In the genomic region with DNA sequence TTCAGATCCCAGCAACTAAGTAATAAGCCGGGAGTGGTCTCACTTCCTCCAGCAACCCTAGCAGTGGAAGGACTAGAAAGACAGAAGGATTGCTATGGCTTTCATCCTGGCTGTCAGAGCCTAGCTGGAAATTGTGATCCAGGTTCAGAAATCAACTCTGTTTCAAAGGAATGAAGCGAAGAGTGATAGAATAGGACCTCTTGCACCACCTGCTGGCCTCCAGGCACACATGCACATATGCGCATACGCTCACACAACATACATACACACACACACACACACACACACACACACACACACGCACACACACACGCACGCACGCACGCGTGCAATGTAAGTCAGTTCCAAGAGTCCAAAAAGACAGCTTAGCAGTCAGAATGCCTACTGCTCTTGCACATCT, we compare ENCODE assay signal across 24 mouse cellular contexts.
A peak's percentile ranks its signal among the peaks of the same experiment; 100 is the strongest.
DNase-seq lines count a peak whose midpoint lies in the region; ATAC-seq and TF ChIP-seq lines count a peak whose summit lies in the region.
"Had no signal": no experiment of that assay in that cellular context is flagged by ENCODE, and none has a peak within 500 bp of the region (broad histone marks: within the 10 kb centered on the region; RNA-seq: fewer than 3 reads in every experiment).

No protein-coding gene starts in this region.

- no peak for TF ChIP-seq EP300 in ES-Bruce4 (IDR thresholded peaks at IDR 0.05; ENCODE audit: insufficient read depth, low read depth, low read length)

- H3K27ac ChIP-seq in layer of hippocampus, adult 2 months, result no peak overlapping the region
- no peak overlapping the region for H3K27ac ChIP-seq in ES-Bruce4 (ENCODE audit: insufficient read depth, low read length)
- H3K27ac ChIP-seq in midbrain, embryonic 11.5 days (ENCODE audit: low read depth, low read length), result no peak overlapping the region
- H3K27ac ChIP-seq: embryonic facial prominence, embryonic 10.5 days; forebrain, embryonic 10.5 days; gastrocnemius, adult 2 months; hindbrain, embryonic 10.5 days; neural tube, embryonic 12.5 days had no signal

- H3K4me1 ChIP-seq in ES-Bruce4 (ENCODE audit: control insufficient read depth, insufficient read depth, low read length), result no peaks in the 10 kb centered on the region
- peaks cover 5% of the 10 kb centered on the region; the same call in 1 of the 2 replicates for H3K4me1 ChIP-seq in midbrain, embryonic 11.5 days (ENCODE audit: control insufficient read depth, insufficient read depth, low read length)
- H3K4me1 ChIP-seq: heart, embryonic 12.5 days had no signal

- 0 out of 2 replicates have a peak, but pooled peaks have one; percentile 12 for TF ChIP-seq CTCF in layer of hippocampus, adult 2 months (conservative IDR thresholded peaks at IDR 0.05)
- TF ChIP-seq CTCF in ES-Bruce4 (IDR thresholded peaks at IDR 0.05; ENCODE audit: low read depth, low read length), result peak; percentile 23

- 93% methylated on average over 10 of the region's 10 CpGs for WGBS in midbrain, embryonic 11.5 days

- H3K4me2 ChIP-seq in midbrain, embryonic 11.5 days, result no peak overlapping the region
- H3K4me2 ChIP-seq: heart, embryonic 12.5 days; neural tube, embryonic 12.5 days had no signal

- H3K36me3 ChIP-seq in ES-Bruce4 (ENCODE audit: control insufficient read depth, insufficient read depth, low read length, poor library complexity, severe bottlenecking), result no peaks in the 10 kb centered on the region
- H3K36me3 ChIP-seq in midbrain, embryonic 11.5 days (ENCODE audit: control insufficient read depth, insufficient read depth, low read length), result no peaks in the 10 kb centered on the region
- H3K36me3 ChIP-seq: embryonic facial prominence, embryonic 10.5 days; forebrain, embryonic 10.5 days; heart, embryonic 12.5 days; hindbrain, embryonic 10.5 days; neural tube, embryonic 12.5 days had no signal

- H3K9me3 ChIP-seq in ES-Bruce4 (replicated peaks; ENCODE audit: control insufficient read depth, insufficient read depth, low read length, poor library complexity, severe bottlenecking), result no peaks in the 10 kb centered on the region
- no peaks in the 10 kb centered on the region for H3K9me3 ChIP-seq in midbrain, embryonic 11.5 days (ENCODE audit: control insufficient read depth, low read length)
- H3K9me3 ChIP-seq: embryonic facial prominence, embryonic 10.5 days; forebrain, embryonic 10.5 days; heart, embryonic 12.5 days; hindbrain, embryonic 10.5 days; neural tube, embryonic 12.5 days had no signal

- DNase-seq in layer of hippocampus, adult 2 months (ENCODE audit: low spot score in 2 of 2), result no peak
- no peak for DNase-seq in layer of hippocampus, postnatal 36 days
- peak; percentile 92 for DNase-seq in 416B (ENCODE audit: low read depth)
- no peak for DNase-seq in gastrocnemius, postnatal 14 days
- DNase-seq in adrenal gland, adult (ENCODE audit: inconsistent age in 2 of 2, low spot score in 1 of 2), result no peak
- DNase-seq in midbrain, embryonic 11.5 days (ENCODE audit: low spot score, missing footprints), result no peak
- DNase-seq: adrenal gland, postnatal 10 days; cerebellum, adult 8-10 months; gastrocnemius, adult 2 months; heart, postnatal 10 days; kidney, adult 8-10 months; kidney, postnatal 10 days; lung, postnatal 14 days; midbrain, embryonic 14.5 days; right cerebral cortex, postnatal 14 days had no signal

- intact Hi-C loops in gastrocnemius, postnatal 14 days (cut with DNase I; ENCODE audit: low total_unique reads), result loop anchor here (5.0 kb wide), 1 partner anchor 1936 kb away; no protein-coding TSS in a partner anchor

- ATAC-seq in common myeloid progenitor, adult 5-6 weeks (replicated peaks; ENCODE audit: low read depth, poor library complexity, severe bottlenecking), result peak; percentile 48
- no peak for ATAC-seq in midbrain, embryonic 11.5 days (ENCODE audit: low FRiP score)
- ATAC-seq: activated CD4-positive, CD25-positive, alpha-beta regulatory T cell, adult 4 months; Patski had no signal

- no peaks in the 10 kb centered on the region for H3K27me3 ChIP-seq in ES-Bruce4 (ENCODE audit: control insufficient read depth, insufficient read depth, low read length, poor library complexity, severe bottlenecking)
- peaks cover 9% of the 10 kb centered on the region for H3K27me3 ChIP-seq in midbrain, embryonic 11.5 days (ENCODE audit: control insufficient read depth, insufficient read depth, low read length)
- H3K27me3 ChIP-seq: heart, embryonic 12.5 days; neural tube, embryonic 12.5 days; Patski had no signal

- no peak for TF ChIP-seq POLR2A in ES-Bruce4 (IDR thresholded peaks at IDR 0.05; ENCODE audit: insufficient read depth, low read length)

- H3K9ac ChIP-seq in ES-Bruce4 (ENCODE audit: low read depth, poor library complexity, severe bottlenecking), result no peak overlapping the region
- H3K9ac ChIP-seq in midbrain, embryonic 11.5 days (ENCODE audit: low read length), result no peak overlapping the region
- H3K9ac ChIP-seq: heart, embryonic 12.5 days; neural tube, embryonic 12.5 days had no signal

- no peak overlapping the region for H3K4me3 ChIP-seq in layer of hippocampus, adult 2 months
- no peak overlapping the region for H3K4me3 ChIP-seq in ES-Bruce4 (ENCODE audit: low read depth, low read length)
- no peak overlapping the region for H3K4me3 ChIP-seq in midbrain, embryonic 11.5 days (ENCODE audit: low read depth, low read length)
- H3K4me3 ChIP-seq: embryonic facial prominence, embryonic 10.5 days; forebrain, embryonic 10.5 days; gastrocnemius, adult 2 months; heart, embryonic 12.5 days; hindbrain, embryonic 10.5 days; neural tube, embryonic 12.5 days had no signal
